Mouse (Mus musculus) thymus, postnatal 14 days (tissue): ENCODE measurements at regions not wholly inside any gene's neighbourhood (a gene's known extent, or its start where the extent isn't known, plus 50 kb on each side); places are given as distances from the start of the nearest gene placed in this dataset.

Experiments
- DNase-seq: peaks from one replicate; pipeline ENCODE4 v3.0.0; 2021

- DNase-seq = no peak
Observed at GRCm38 (mm10) chr9:63896073-63896807, 125.6 kb downstream of the Smad6 start.

- DNase-seq = no peak
Observed at GRCm38 (mm10) chr9:63892235-63892971, 129.5 kb downstream of the Smad6 start.

GRCm38 (mm10) chr9:63890717-63891116, 131.1 kb downstream of the Smad6 start:
- no peak for DNase-seq

GRCm38 (mm10) chr9:63889570-63889969, 131.8 kb upstream of the Smad3 start:
- DNase-seq = no peak

GRCm38 (mm10) chr9:63884971-63885370, 127.2 kb upstream of the Smad3 start:
- no peak for DNase-seq

- peak; percentile 20 for DNase-seq
Observed at GRCm38 (mm10) chr9:63883738-63884520, 126.1 kb upstream of the Smad3 start.

- no peak for DNase-seq
Observed at GRCm38 (mm10) chr9:63881692-63882091, 123.9 kb upstream of the Smad3 start.

GRCm38 (mm10) chr9:63881261-63881563, 123.4 kb upstream of the Smad3 start:
- no peak for DNase-seq

GRCm38 (mm10) chr9:63880487-63881260, 122.9 kb upstream of the Smad3 start:
- DNase-seq = no peak

GRCm38 (mm10) chr9:63879710-63880428, 122.1 kb upstream of the Smad3 start:
- peak; percentile 28 for DNase-seq

- no peak for DNase-seq
Observed at GRCm38 (mm10) chr9:63877864-63878263, 120.1 kb upstream of the Smad3 start.

- no peak for DNase-seq
Observed at GRCm38 (mm10) chr9:63876886-63877285, 119.1 kb upstream of the Smad3 start.

GRCm38 (mm10) chr9:63876023-63876422, 118.2 kb upstream of the Smad3 start:
- DNase-seq = no peak

GRCm38 (mm10) chr9:63875193-63875592, 117.4 kb upstream of the Smad3 start:
- no peak for DNase-seq

GRCm38 (mm10) chr9:63864350-63864749, 106.6 kb upstream of the Smad3 start:
- no peak for DNase-seq

- DNase-seq = no peak
Observed at GRCm38 (mm10) chr9:63863328-63863727, 105.5 kb upstream of the Smad3 start.

- DNase-seq = no peak
Observed at GRCm38 (mm10) chr9:63862427-63862826, 104.6 kb upstream of the Smad3 start.

GRCm38 (mm10) chr9:63861418-63861817, 103.6 kb upstream of the Smad3 start:
- no peak for DNase-seq

- DNase-seq = no peak
Observed at GRCm38 (mm10) chr9:63860196-63860595, 102.4 kb upstream of the Smad3 start.

GRCm38 (mm10) chr9:63856065-63856736, 98.4 kb upstream of the Smad3 start:
- no peak for DNase-seq

- no peak for DNase-seq
Observed at GRCm38 (mm10) chr9:63851809-63852208, 94.0 kb upstream of the Smad3 start.

- no peak for DNase-seq
Observed at GRCm38 (mm10) chr9:63850316-63850693, 92.5 kb upstream of the Smad3 start.
